ENCODE assay signal across 8 mouse cellular contexts in genomic region chrX:38600995-38601369, GRCm38 (mm10). TPM values are rescaled to one million over a fixed set of nuclear protein-coding genes. Genes with fewer than 3 reads are reported as not detected.
A peak's percentile ranks its signal among the peaks of the same experiment; 100 is the strongest.
DNase-seq lines count a peak whose midpoint lies in the region; ATAC-seq and TF ChIP-seq lines count a peak whose summit lies in the region.

No protein-coding gene starts in this region.

- TF ChIP-seq CTCF in gastrocnemius, adult 2 months (IDR thresholded peaks at IDR 0.05), result no peak
- TF ChIP-seq CTCF in small intestine, adult 2 months (IDR thresholded peaks at IDR 0.05; ENCODE audit: extremely low read depth, insufficient read length, insufficient replicate concordance, low read depth, low read length), result no peak

- peak; percentile 94 for ATAC-seq in frontal cortex, adult (ENCODE audit: low TSS enrichment)
- peak; percentile 71 for ATAC-seq in intestine, embryonic 16.5 days

- intact Hi-C loops in gastrocnemius, adult 2 months (cut with DNase I), result loop anchor here (2.0 to 10.0 kb wide), 2 partner anchors 36 to 66 kb away; no protein-coding TSS in a partner anchor

- no peak for TF ChIP-seq POLR2A in small intestine, adult 2 months (IDR thresholded peaks at IDR 0.05; ENCODE audit: low read depth, low read length)

- H3K36me3 ChIP-seq in intestine, embryonic 16.5 days (ENCODE audit: control insufficient read depth, insufficient read depth, low read length), result no peaks in the 10 kb centered on the region
- H3K36me3 ChIP-seq in limb, embryonic 10.5 days, result peaks cover 3% of the 10 kb centered on the region; the same call in 1 of the 2 replicates
- 0 out of 2 replicates have a peak, but pooled peaks cover 2% of the 10 kb centered on the region for H3K36me3 ChIP-seq in small intestine, adult 2 months (ENCODE audit: control insufficient read depth, insufficient read depth, low read length)

- no peaks in the 10 kb centered on the region for H3K4me1 ChIP-seq in brown adipose tissue, adult 24 weeks (ENCODE audit: control insufficient read depth, insufficient read depth, insufficient read length, low read length)
- no peaks in the 10 kb centered on the region for H3K4me1 ChIP-seq in intestine, embryonic 16.5 days (ENCODE audit: control insufficient read depth, insufficient read depth, low read length)
- H3K4me1 ChIP-seq in limb, embryonic 10.5 days, result no peaks in the 10 kb centered on the region
- H3K4me1 ChIP-seq in small intestine, adult 2 months (ENCODE audit: control insufficient read depth, insufficient read depth, insufficient read length, low read length), result no peaks in the 10 kb centered on the region

- H3K4me2 ChIP-seq in intestine, embryonic 16.5 days (ENCODE audit: low read depth, low read length), result peak overlapping the region; percentile 53

- H3K4me3 ChIP-seq in gastrocnemius, adult 2 months, result peak overlapping the region; percentile 82
- H3K4me3 ChIP-seq in brown adipose tissue, adult 24 weeks (ENCODE audit: insufficient read depth, low read depth, low read length), result peak overlapping the region; percentile 88
- peak overlapping the region; percentile 51 for H3K4me3 ChIP-seq in intestine, embryonic 16.5 days (ENCODE audit: low read length)
- H3K4me3 ChIP-seq in limb, embryonic 10.5 days, result peak overlapping the region; percentile 56
- peak overlapping the region; percentile 86 for H3K4me3 ChIP-seq in small intestine, adult 2 months (ENCODE audit: low read depth, low read length)

- no peaks in the 10 kb centered on the region for H3K9me3 ChIP-seq in intestine, embryonic 16.5 days (ENCODE audit: control insufficient read depth, low read length)
- H3K9me3 ChIP-seq in limb, embryonic 10.5 days (replicated peaks), result no peaks in the 10 kb centered on the region

- H3K9ac ChIP-seq in intestine, embryonic 16.5 days (ENCODE audit: low read depth, low read length), result peak overlapping the region; percentile 63

- peak overlapping the region; percentile 87 for H3K27ac ChIP-seq in gastrocnemius, adult 2 months
- H3K27ac ChIP-seq in brown adipose tissue, adult 24 weeks (replicated peaks; ENCODE audit: low read depth, low read length), result peak overlapping the region; percentile 89
- H3K27ac ChIP-seq in intestine, embryonic 16.5 days (ENCODE audit: low read length), result peak overlapping the region; percentile 82
- peak overlapping the region; percentile 79 for H3K27ac ChIP-seq in limb, embryonic 10.5 days
- H3K27ac ChIP-seq in small intestine, adult 2 months (ENCODE audit: insufficient read depth, low read depth, low read length), result peak overlapping the region; percentile 90

- 14% methylated on average over 3 of the region's 3 CpGs for WGBS in intestine, embryonic 16.5 days
- WGBS in limb, embryonic 10.5 days, result 14% methylated on average over 3 of the region's 3 CpGs
- 7% methylated on average over 3 of the region's 3 CpGs for WGBS in small intestine, adult 2 months

- H3K27me3 ChIP-seq in intestine, embryonic 16.5 days (replicated peaks; ENCODE audit: control insufficient read depth, insufficient read depth, low read length), result no peaks in the 10 kb centered on the region
- no peaks in the 10 kb centered on the region for H3K27me3 ChIP-seq in limb, embryonic 10.5 days (ENCODE audit: low read depth, poor library complexity, severe bottlenecking)
- no peaks in the 10 kb centered on the region for H3K27me3 ChIP-seq in small intestine, adult 2 months (ENCODE audit: control insufficient read depth, insufficient read depth, low read length)

- DNase-seq in gastrocnemius, adult 2 months, result peak; percentile 17
- no peak for DNase-seq in gastrocnemius, postnatal 25 days
- DNase-seq in limb, embryonic 10.5 days (ENCODE audit: low spot score), result no peak
- DNase-seq in mesoderm, embryonic 11.5 days (ENCODE audit: low read depth, low spot score), result peak; percentile 11

RNA-seq across cellular contexts. Expression of gene Mcts1, which starts 0.6 kb away (rescaled TPM):
- 10 to 100 TPM; 43.1 to 50.7 TPM for total RNA-seq in gastrocnemius, adult 2 months (2021)
- 10 to 100 TPM; 41.4 to 43.4 TPM for total RNA-seq in gastrocnemius, postnatal 25 days (2021)
- 149 and 196 TPM in 2 replicates for polyA plus RNA-seq in brown adipose tissue, adult 24 weeks (2012; ENCODE audit: insufficient read depth, insufficient read length, missing spikeins)
- polyA plus RNA-seq in intestine, embryonic 16.5 days (2015; fragmentation: Nextera tagmentation; extraction: Ambion mirVana), result 91.5 and 101 TPM in 2 replicates
- 72.2 and 72.9 TPM in 2 replicates for polyA plus RNA-seq in limb, embryonic 10.5 days (2016; fragmentation: Nextera tagmentation; extraction: Ambion mirVana)
- 1.1 and 2.0 TPM in 2 replicates for polyA plus RNA-seq in small intestine, adult 2 months (2012; rRNA removed)

RNA-seq across cellular contexts. Expression of gene Cul4b, which starts 25.0 kb away (rescaled TPM):
- 1 to 10 TPM; 8.3 to 9.0 TPM for total RNA-seq in gastrocnemius, adult 2 months (2021)
- 1 to 10 TPM; 7.9 to 9.8 TPM for total RNA-seq in gastrocnemius, postnatal 25 days (2021)
- polyA plus RNA-seq in brown adipose tissue, adult 24 weeks (2012; ENCODE audit: insufficient read depth, insufficient read length, missing spikeins), result 21.8 and 26.3 TPM in 2 replicates
- 21.6 and 21.8 TPM in 2 replicates for polyA plus RNA-seq in intestine, embryonic 16.5 days (2015; fragmentation: Nextera tagmentation; extraction: Ambion mirVana)
- polyA plus RNA-seq in limb, embryonic 10.5 days (2016; fragmentation: Nextera tagmentation; extraction: Ambion mirVana), result 46.4 and 54.2 TPM in 2 replicates
- 0.52 and 0.75 TPM in 2 replicates for polyA plus RNA-seq in small intestine, adult 2 months (2012; rRNA removed)

RNA-seq across cellular contexts. Expression of gene C1galt1c1, which starts 33.9 kb away (rescaled TPM):
- total RNA-seq in gastrocnemius, adult 2 months (2021), result 10 to 100 TPM in 1 of 2 experiments, 1 to 10 TPM in 1; 9.6 to 10.5 TPM
- 1 to 10 TPM; 8.6 to 9.6 TPM for total RNA-seq in gastrocnemius, postnatal 25 days (2021)
- polyA plus RNA-seq in brown adipose tissue, adult 24 weeks (2012; ENCODE audit: insufficient read depth, insufficient read length, missing spikeins), result 18.8 and 24.8 TPM in 2 replicates
- polyA plus RNA-seq in intestine, embryonic 16.5 days (2015; fragmentation: Nextera tagmentation; extraction: Ambion mirVana), result 65.3 and 71.5 TPM in 2 replicates
- polyA plus RNA-seq in limb, embryonic 10.5 days (2016; fragmentation: Nextera tagmentation; extraction: Ambion mirVana), result 12.2 and 14.2 TPM in 2 replicates
- polyA plus RNA-seq in small intestine, adult 2 months (2012; rRNA removed), result 2.3 and 3.2 TPM in 2 replicates

Comparison
In these comparisons a context has a peak if more than half of its experiments do, and no peak if none do; other contexts are left out.
1. DNase-seq: peak in gastrocnemius, adult 2 months (single experiment) and mesoderm, embryonic 11.5 days (single experiment); none in gastrocnemius, postnatal 25 days (single experiment) and limb, embryonic 10.5 days (single experiment).
2. RNA of gene Mcts1, which starts 0.6 kb away (polyA plus RNA-seq): 149 to 196 TPM in brown adipose tissue, adult 24 weeks, 91.5 to 101 TPM in intestine, embryonic 16.5 days and 72.2 to 72.9 TPM in limb, embryonic 10.5 days; 1.1 to 2.0 TPM in small intestine, adult 2 months; every median in the first group is over 10 times any median in the second.
3. RNA of gene Cul4b, which starts 25.0 kb away (polyA plus RNA-seq): 46.4 to 54.2 TPM in limb, embryonic 10.5 days, 21.8 to 26.3 TPM in brown adipose tissue, adult 24 weeks and 21.6 to 21.8 TPM in intestine, embryonic 16.5 days; 0.52 to 0.75 TPM in small intestine, adult 2 months; every median in the first group is over 10 times any median in the second.
4. Peak in every context shown above with its lines, with median percentiles within 50 percentile points of each other: H3K27ac ChIP-seq and H3K4me3 ChIP-seq.